Mouse (Mus musculus) ovary, adult 18-20 months (tissue): Measurements from ENCODE around the gene Dapp1.
A peak's percentile ranks its signal among the peaks of the same experiment; 100 is the strongest.
"Not testable (repeated sequence)": the region's sequence is repeated elsewhere in the genome, so short reads cannot be mapped to it uniquely, and the experiment has no call there.

Experiments used
- DNase-seq: peaks from one replicate; pipeline ENCODE4 v3.0.0; 2022; ENCODE audit warnings: low spot score, mixed read lengths

Gene Dapp1

GRCm38 (mm10) chr3:137918172-137918931, 63.0 kb downstream of the Dapp1 start, which contains the start of gene Lamtor3:
Gene Lamtor3 (plus strand): TSS chr3:137918506.
- peak; percentile 78 for DNase-seq

GRCm38 (mm10) chr3:137917694-137918171, 63.6 kb downstream of the Dapp1 start:
- no peak for DNase-seq

GRCm38 (mm10) chr3:137914567-137914966, 66.8 kb downstream of the Dapp1 start:
- DNase-seq: not testable (repeated sequence)

GRCm38 (mm10) chr3:137913093-137913492, 68.3 kb downstream of the Dapp1 start:
- no peak for DNase-seq

DNA sequence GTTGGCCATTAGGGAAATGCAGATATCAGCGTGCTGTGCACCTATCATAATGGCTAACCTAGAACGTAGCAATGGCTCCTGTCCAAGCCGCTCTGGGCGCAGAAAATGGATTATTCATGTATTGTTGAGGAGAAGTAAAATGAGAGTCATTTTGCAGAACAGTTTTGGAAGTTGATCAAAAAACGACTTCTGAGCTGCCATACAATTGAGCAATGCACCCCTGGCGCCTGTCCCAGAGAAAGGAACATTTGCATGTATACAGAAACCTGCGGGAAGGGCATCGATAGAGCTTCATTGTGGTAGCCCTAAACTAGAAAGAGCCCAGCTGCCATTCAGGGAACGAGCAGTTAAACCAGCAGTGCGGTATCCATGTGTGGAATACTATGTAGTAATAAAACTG, 81.2 kb downstream of the Dapp1 start:
- DNase-seq: no peak

- no peak for DNase-seq
These were observed 83.7 kb downstream of the Dapp1 start for GRCm38 (mm10) chr3:137897685-137898084.

GRCm38 (mm10) chr3:137896867-137897266, 84.5 kb downstream of the Dapp1 start:
- DNase-seq: no peak

DNA sequence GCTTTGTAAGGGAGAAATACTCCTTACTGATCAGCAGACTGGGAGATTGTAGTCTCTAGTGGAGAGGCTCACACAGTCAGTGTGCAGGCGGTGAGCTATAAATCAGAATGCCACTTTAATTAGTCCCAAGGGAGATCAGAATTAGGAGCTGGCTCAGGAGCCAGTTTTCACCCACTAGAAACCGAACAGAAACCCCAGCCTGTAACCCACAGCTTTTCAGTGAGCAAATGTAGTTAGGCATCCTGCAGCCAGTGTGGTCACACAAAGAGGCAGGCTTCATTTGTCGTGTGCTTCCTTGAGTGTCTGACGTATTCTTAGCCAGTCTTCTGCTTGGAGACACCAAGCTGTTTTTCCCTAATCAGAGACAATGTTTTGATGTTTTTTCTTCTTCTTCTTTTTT, 85.0 kb downstream of the Dapp1 start:
- no peak for DNase-seq

DNA sequence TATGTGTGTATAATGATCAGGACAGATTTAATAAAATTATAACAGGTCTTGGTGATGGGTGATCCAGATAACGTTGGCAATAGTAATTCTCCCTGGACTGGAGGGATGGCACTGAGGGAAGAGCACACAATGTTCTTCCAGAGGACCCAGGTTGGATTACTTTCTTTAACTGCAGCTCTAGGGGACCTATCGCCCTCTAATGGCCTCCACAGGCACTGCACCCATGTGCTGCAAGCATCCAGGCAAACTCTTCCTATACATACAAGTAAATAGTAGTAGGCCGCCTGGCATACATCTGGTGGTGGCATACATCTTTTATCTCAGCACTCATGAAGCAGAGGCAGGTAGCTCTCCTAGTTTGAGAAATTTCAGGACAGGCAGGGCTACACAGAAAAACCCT, 86.1 kb downstream of the Dapp1 start:
- DNase-seq: no peak

GRCm38 (mm10) chr3:137893789-137894188, 87.6 kb downstream of the Dapp1 start:
- DNase-seq: no peak

DNA sequence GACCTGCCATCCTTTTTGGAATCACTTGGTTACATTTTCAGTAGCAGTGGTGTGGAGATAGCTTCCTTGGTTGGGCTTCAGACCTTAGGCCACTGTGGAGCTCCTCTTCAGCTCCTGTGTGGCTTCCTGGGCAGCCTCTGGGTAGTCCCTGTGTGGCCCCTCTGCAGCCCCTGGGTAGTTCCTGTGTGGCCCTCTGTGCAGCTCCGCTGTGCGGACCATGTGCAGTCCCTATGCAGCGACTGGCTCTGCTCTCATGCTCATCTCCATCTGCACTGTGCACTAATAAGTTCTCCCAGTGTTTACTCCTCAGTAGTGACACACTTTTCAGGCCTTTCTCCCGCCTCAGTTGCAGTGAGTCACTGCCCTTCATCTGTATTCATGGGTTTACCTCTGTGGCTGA, 89.2 kb downstream of the Dapp1 start:
- DNase-seq: no peak

DNA sequence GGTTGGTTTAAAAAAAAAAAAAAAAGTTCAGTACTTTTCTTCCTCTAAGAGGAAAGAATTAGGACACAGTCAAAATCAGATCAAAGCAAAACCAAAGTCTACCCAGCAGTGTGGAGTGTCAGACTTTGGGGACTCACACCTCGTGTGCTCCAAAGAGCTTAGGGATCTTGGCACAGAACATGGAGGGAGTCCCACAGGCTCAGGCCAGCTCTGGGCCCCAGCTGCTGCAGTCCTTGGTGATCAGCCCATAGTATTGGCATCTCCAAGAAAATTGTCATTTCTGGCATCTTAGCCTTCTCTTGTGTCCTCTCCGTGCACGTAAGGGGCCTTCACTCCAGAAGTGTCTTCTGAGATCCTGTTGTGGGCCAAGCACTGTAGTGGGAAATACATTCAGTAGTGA, 90.3 kb downstream of the Dapp1 start:
- no peak for DNase-seq

- DNase-seq: no peak
These were observed 93.4 kb downstream of the Dapp1 start for GRCm38 (mm10) chr3:137887961-137888360.

DNA sequence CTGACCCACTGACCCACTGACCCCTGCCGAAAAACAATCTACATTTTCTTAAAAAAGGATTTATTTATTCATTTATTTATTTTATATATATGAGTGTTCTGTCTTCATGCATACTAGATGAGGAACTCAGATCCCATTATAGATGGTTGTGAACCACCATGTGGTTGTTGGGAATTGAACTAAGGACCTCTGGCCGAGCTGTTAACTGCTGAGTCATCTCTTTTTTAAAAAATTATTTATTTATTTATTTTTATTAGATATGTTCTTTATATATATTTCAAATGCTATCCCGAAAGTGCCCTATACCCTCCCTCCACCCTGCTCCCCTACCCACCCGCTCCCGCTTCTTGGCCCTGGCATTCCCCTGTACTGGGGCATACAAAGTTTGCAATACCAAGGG, 100.3 kb downstream of the Dapp1 start:
- DNase-seq: no peak
